Mouse (Mus musculus): ENCODE measurements at regions not wholly inside any gene's neighbourhood (a gene's known extent, or its start where the extent isn't known, plus 50 kb on each side); places are given as distances from the start of the nearest gene placed in this dataset.
A peak's percentile ranks its signal among the peaks of the same experiment; 100 is the strongest.

DNA sequence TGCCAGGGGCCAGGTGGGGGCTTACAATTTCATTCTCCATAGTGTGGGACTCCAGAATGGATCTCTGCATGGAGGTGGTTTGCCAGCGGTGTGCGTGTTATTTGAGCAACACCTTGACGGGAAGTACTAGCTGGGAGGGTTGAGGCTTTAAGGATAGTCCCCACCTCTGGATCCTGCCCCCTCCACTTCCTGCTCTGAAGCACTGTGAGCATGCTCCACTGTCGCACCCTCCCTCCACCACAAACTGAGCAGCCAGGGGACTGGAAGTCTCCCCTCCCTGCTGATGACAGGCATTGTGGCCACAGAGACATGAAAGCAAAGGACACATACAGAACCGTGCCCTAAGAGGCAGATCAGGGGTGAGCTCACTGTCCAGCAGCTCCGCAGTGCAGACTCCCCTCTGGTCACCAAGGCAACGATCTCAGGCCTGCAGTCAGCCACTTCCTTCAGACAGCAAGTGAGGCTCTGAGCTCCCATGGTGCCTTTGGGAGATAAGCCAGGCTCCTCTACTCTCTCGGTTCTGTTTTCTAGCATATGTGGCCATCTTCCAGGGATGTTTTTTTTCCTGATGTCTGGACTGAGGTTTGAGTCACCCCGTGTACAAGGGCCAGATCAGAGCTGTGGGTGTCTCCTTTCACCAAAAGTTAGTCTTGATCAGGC, 239.7 kb downstream of the Cryba4 start:
- no peak for DNase-seq (ENCODE audit: low read depth in 2 of 2, low spot score in 2 of 2)

DNA sequence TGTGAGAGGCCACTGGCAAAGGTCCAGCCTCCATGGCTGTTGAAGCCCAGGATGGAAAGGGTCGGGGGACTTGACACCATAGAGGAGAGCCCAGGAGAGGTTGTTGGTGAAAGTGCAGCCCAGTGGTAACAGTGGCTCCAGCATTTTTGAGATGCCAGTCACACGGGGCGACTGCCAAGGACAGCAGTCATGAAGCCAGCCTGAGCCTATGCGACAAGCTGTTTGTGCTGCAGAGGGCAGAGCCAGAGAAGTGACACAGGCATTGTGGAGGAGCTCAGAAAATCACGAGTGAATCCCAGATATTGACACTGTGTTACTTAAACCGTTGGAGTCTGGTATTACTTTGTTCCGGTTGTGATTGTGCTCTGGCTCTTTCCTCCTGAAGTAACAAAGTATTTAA, 233.4 kb downstream of the Cryba4 start:
- no peak for DNase-seq (ENCODE audit: low read depth in 2 of 2, low spot score in 2 of 2)

DNA sequence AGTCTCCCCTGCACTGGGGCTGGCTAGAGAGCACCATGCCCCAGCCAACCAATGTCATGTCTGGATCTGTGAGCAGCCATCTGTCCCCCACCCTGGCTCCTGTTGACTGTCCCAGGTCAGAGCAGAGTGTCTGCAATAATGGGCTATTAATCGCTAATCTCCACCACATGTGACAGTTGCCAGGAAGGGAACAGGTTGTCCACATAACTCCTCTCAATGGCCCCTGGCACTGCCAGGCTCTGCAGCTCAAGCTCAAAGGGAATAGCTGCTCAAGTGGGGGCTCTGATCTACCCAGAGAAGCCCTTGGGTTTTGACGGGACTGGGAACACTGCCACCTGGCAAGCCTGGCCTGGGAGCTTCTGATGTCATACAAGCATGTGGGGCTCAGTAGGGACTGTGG, 231.4 kb downstream of the Cryba4 start:
- DNase-seq (ENCODE audit: low read depth in 2 of 2, low spot score in 2 of 2): no peak

DNA sequence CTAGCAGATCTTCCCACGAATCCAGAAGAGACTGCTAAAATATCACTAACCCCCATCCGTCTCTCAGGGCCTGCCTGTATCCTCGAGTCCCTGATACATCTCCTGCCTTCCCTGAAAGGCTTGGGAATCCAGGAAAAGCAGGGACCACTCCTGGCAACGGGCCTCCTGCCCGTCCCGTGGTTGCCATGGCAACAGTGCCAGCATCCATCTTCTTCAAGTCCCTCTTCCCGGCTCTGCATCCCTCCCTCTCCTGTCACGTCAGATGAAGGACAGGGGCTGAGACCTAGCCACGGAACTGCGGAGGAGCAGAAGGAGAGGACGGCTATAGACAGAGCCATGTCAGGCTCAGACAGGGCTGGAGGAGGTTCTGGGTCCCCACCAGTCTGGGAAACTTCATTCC, 222.4 kb downstream of the Cryba4 start:
- DNase-seq (ENCODE audit: low read depth in 2 of 2, low spot score in 2 of 2): no peak

DNA sequence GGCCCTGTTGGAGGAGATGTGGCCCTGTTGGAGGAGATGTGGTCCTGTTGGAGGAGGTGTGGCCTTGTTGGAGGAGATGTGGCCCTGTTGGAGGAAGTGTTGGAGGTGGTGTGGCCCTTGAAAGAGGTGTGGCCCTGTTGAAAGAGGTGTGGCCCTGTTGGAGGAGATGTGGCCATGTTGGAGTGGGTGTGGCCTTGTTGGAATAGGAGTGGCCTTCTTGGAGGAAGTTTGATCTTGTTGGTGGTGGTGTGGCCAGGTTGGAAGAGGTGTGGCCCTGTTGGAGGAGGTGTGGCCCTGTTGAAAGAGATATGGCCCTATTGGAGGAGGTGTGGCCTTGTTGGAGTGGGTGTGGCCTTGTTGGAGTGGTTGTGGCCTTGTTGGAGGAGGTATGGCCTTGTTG, 220.3 kb downstream of the Cryba4 start:
- no peak for DNase-seq (ENCODE audit: low read depth in 2 of 2, low spot score in 2 of 2)

DNA sequence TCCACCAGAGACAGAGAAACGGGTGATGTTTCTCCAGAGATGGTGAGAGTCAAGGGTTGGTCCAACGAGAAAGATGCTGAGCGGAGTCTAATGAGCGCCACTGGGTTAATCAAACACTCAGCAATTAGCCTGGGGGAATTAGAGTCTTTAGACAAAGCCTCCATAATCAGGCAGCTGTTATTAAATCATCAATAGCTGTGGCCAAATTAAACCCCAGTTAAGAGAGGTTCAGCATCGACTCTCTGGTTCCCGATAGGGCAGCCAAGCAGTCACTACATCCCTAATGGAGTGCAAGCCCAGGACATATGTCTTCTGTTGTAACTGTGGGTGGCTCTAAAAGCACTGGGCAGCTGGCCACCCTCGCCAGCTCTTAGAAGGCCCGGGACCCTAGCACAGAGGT, 216.9 kb downstream of the Cryba4 start:
- DNase-seq (ENCODE audit: low read depth in 2 of 2, low spot score in 2 of 2): no peak

DNA sequence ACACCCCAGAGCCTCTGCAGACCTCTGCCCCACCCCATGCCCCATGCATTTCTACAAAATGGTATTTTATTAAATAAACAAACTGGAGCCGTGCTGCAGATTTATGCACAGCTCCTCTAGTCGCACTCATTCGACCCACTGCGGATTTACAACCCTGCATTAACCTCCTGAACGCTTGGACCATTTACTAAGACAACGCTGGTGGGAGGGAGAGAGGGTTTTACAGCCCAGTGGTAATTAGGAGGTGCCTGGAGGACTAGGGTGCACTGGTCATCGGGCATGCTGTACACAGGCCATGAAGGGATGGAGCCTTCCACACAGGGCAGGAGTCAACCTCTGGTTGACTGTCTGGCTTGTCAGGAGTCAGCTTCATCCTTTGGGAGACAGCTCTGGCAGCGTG, 215.2 kb downstream of the Cryba4 start:
- DNase-seq (ENCODE audit: low read depth in 2 of 2, low spot score in 2 of 2): no peak

DNA sequence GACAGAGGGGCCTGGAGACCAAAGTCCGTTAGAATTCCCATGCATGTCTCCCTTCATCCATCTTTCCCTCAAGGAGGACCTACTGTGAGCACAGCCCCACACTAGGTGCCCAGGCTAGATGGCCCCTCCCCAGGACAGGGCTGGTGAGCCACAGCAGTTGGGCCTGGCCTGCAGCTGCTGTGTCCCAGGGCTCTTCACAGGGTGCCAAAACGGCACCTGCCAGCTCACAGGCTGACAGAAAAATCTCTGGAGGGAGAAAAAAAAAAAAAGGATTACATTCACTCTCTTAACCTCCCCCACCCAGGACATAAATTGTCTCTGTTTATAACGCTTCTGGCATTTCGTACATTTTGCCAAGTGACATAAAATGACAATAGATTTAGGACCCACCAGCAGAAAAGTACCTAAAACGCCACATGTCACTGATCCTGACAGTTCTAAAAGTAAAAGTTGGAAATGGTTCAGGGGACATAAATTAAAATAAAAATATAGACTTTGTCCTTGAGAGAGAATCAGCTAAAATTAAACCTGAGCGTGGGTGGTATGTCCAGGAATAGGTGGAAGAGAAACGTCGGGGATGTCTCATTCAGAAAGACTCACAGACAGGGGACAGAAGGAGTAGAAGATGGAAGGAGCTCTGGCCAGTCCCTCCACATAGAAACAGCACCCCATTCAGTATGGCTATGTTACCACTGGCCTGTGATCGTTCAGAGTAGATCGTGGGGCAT, 212.5 kb downstream of the Cryba4 start:
- DNase-seq (ENCODE audit: low read depth in 2 of 2, low spot score in 2 of 2): no peak

DNA sequence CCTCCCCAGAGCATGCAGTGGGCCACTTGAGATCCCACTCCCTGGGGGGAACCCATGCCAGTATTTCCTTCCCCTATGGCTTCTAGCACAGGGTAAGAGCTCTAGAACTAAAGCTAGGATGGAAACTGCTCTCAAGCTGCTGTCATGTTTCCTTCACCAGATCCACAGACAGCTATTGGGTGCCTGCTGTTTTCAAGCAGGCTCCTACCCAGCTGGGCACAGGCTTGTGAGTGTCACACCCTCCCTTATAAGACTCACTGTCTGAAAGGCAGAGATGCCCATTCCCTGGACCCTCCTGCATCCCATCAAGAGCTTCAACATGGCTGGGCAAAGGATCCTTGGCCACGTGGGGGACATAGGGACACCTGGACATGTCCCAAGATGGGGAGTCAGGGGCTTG, 211.6 kb downstream of the Cryba4 start:
- no peak for DNase-seq (ENCODE audit: low read depth in 2 of 2, low spot score in 2 of 2)

DNA sequence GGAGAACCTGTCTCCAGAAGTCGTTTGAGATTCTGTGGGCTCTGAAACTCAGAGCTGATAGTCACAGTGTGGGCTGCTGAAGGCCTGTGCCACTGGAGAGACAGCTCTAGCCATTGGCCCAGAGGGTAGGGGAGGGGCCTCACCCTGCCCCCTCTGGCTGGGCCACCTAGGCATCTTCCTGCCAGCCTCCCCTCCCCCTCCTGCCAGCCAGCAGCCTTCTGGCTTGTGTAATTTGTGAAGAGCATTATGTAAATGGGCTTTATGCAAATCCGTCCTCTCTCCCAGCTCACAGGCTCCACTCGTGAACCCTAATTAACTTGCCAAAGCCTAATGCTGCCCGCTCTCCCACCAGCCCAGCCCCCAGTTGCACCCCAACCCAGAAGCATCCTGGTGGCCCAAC, 211.0 kb downstream of the Cryba4 start:
- no peak for DNase-seq (ENCODE audit: low read depth in 2 of 2, low spot score in 2 of 2)

DNA sequence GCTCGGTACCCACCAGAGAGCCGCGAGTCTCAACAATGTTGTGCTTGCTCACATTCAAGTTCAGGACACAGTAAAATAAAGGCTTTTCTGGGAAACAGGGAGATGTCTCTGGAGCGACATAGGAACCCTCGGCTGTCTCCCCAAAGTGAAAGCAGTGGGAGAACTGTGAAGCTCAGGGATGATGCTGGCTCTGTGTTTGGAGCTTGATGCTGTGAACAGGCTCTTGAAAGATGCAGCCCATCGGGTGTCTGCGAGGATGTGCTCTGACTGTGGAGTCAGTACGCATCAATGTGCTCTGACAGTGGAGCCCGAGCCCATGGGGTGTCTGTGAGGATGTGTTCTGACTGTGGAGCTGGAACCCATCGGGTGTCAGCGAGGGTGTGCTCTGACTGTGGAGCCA, 210.1 kb downstream of the Cryba4 start:
- DNase-seq (ENCODE audit: low read depth in 2 of 2, low spot score in 2 of 2): no peak

DNA sequence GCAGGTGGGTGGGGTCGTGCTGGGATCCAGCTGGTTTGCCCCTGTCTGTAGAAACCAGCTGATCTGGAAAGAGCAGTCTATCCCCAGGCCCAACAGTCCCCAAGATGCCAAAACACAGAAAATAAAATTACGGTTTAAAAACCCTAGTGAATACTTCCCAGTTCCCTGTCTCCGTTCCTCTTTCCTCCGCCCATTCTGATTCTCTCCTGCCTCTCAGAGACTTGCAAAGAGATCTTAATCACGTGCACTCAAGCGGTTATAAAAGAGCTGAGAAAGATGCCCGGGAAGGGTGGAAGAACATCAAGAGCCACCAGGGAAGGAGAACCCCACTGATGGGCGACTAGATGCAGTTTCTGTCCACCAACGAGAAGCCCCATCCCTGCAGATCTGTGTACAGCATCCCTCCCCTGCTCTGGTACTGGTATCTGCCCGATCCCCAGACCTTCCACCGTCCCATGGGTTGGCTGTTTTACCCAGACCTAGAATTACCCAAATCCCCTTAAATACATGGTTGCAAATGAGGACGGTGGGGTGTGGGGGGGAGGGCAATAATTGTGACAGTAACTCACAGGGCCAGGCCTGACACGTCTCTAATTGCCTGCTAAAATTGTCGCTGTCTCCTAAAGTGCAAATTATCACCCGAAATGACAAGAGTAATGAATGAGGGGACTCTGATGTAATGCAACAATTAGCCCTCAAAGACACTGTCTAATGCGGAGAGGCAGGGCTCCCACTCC, 202.1 kb downstream of the Cryba4 start:
- no peak for DNase-seq (ENCODE audit: low read depth in 2 of 2, low spot score in 2 of 2)

DNA sequence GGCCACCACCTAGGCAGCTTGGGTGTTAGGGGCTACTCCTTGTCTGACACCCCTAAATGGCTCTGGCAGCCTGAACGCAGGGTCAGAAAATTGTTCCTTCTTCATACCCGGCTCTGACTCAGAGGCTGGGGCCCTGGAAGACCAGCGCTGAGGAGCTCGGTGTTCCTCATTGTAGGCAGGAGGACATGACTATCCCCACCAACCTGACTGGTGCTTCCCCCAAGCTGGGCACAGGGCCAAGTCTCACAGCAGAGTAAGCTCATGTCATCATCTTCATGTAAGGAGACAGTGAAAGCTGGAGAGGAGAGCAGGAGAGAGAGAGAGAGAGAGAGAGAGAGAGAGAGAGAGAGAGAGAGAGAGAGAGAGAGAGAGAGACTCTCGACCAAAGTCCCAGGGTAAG, 201.4 kb downstream of the Cryba4 start:
- DNase-seq (ENCODE audit: low read depth in 2 of 2, low spot score in 2 of 2): no peak

DNA sequence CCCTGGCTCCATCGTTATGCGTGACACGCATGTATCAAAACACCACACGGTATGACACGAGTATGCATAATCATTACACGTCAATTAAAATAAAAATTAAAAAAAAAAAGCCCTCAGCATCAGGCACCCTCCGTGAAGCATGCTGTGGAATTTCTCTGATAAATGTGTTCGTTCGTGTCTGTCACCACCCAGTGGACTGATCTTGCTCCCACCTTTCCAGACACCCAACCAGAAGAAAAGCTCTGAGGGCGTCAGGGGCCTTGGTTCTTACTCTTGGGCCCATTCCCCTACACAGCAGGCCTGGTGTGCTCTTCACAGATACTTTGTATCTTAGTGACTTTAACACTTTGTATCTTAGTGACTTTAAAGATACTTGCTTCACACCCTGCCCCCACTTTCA, 200.5 kb downstream of the Cryba4 start:
- no peak for DNase-seq (ENCODE audit: low read depth in 2 of 2, low spot score in 2 of 2)

DNA sequence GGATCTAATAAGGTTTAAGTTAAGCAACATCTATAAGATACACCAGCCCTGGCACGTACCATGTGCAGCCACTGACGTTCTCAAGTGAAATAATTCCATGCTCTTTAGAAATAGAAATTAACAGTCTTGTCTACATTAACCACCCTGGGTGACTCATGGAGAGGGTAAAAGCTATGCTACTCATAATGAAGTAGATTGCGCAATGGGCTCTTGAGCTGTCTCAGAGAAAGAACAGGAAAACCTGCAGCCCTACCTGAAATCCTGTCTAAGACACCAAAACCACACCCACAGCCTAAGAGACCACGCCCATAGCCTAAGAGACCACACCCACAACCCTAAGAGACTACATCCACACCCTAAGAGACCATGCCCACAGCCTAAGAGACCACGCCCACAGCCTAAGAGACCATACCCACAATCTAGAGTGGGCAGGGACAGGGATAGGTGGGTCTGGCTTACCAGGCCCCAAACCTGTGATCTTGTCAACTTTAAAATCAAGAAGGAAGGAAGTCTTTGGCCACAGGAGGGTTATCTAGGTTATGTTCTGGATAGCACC, 198.6 kb downstream of the Cryba4 start:
- DNase-seq (ENCODE audit: low read depth in 2 of 2, low spot score in 2 of 2): no peak

DNA sequence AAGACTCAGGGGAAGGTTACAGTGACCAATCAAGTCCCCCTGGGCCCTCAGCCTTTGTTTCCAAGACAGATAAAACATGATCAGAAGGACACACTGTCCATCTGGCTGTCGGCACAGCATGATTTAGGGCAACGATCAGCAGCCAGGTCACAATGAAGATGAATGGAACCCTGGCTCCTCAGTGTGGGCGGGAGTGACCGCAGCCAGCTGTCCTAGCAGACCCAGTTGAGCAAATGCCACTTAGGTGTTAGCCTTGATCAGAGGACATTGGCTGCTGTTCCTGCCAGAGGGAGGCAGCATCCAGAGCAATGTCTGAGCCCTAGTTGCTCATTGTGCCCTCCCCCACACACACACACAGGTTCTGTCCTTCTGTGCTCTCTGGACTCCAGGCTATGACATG, 197.3 kb downstream of the Cryba4 start:
- no peak for DNase-seq (ENCODE audit: low read depth in 2 of 2, low spot score in 2 of 2)

DNA sequence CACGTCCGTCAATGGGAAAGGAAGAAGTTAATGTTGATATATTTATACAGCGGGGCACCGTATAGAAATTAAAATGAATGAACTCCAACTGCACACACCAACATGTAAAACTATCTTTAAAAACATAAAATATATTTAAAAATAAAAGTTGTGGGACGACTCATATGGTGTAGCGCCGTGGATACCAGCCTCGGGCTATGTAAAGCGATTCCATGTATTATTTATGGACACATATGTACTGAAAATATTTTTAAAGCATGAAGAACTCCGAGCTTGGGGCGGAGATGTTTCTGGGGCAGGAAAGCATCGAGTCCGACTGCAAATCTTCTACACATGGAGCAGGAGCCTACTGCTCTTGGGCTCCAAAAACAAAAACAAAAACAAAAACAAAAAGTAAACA, 182.4 kb downstream of the Cryba4 start:
- no peak for DNase-seq (ENCODE audit: low read depth in 2 of 2, low spot score in 2 of 2)

DNA sequence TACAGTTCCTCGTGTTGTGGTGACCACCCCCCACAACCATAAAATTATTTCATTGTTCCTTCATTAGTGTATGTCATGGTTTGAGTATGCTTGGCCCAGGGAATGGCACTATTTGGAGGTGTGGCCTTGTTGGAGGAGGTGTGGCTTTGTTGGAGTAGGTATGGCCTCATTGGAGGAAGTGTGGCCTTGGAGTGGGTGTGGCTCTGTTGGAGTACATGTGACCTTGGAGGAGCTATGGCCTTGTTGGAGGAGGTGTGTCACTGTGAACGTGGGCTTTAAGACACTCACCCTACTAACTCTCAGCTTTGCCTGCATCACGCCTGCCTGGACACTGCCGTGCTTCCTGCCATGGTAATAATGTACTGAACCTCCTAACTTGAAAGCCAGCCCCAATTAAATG, 179.9 kb downstream of the Cryba4 start:
- DNase-seq (ENCODE audit: low read depth in 2 of 2, low spot score in 2 of 2): no peak

DNA sequence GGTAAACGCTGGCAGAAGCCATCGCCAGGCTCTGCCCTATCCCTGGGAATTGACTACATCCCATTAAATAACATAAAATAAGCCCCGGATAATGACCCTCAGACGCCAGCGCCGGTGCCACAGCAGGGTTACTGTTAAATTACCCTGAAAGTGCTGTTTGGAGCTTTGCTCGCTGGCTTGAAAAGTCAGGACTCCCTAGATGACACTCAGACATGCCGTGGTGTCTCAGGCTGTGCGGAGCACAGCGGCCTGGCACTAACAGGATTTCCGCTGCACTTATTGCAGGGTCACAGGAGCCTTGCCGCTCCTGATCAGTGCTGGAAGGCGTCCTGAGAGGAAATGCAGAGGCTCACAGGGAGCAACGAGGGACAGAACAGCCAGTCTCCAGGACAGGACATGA, 175.2 kb downstream of the Cryba4 start:
- DNase-seq (ENCODE audit: low read depth in 2 of 2, low spot score in 2 of 2): no peak

DNA sequence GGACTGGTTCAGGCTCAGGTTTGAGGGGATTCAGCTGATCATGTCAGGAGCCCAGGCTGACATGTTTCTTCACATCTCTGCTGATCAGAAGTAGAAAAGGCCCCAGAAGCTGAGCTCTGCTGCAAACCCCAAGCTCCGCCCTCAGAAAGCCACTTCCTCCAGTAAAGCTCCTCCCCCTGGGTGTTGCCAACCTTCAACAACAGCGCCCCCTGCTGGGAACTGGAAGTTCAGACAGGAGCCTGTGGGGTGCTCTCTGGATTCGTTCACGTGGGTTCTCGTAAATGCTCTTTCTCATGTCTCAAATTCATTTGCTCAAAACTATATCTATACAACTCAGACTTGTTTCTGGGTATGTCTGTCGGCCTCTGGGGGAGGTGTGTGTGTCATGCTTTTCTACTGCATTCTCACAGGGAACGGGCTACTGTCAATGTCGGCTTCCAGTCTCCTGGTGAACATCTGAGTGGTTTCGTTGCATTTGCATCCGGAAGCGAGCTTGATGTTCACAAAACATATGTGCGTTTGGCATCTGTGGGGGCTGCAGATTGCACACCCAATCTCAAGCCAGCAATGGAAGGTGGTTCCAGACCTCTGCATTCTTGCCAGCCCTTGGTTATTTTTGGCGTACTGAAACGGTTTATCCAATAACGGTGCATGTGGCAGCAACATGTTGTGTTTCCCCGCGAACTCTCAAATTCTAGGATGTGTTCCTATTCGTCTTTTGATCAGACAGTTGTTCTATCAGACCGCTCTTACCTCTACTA, 174.3 kb downstream of the Cryba4 start:
- peak; percentile 35 to 46 for DNase-seq (ENCODE audit: low read depth in 2 of 2, low spot score in 2 of 2)

DNA sequence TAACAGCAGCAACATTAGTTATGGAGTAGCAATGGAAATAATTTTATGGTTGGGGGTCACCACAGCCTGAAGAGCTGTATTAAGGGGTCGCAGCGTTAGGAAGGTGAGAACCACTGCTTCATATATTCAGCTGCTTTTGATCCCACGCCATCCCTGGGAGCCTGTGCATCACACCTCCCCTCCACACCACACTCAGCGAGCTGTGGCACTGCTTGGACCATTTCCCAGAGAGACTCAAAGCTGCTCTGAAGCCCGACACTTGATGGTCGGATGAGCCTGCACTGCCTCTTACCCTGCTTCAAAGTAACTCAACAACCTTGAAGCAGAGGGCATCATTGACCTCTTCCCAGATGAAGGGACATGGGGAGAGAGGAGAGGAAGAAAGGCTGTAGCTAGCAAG, 171.3 kb downstream of the Cryba4 start:
- DNase-seq (ENCODE audit: low read depth in 2 of 2, low spot score in 2 of 2): no peak

Data from CD8-positive naive resting alpha-beta T cell, adult 2 months (primary cell).